Mouse (Mus musculus): ENCODE data around the gene Fam229a. TPM values are rescaled to one million over a fixed set of nuclear protein-coding genes. Genes with fewer than 3 reads are reported as not detected.

Fam229a gene
- polyA plus RNA-seq, 1 experiment from 2014 or later = not detected

- Histone ChIP-seq H3K27me3 (ENCODE audit: control insufficient read depth, insufficient read depth, low read length) (no peaks in the 10 kb centered on the region), H3K9me3 (ENCODE audit: control insufficient read depth, low read length) (no peaks in the 10 kb centered on the region), H3K4me2 (ENCODE audit: low read depth, low read length, severe bottlenecking) (no peak overlapping the region), H3K4me1 (replicated peaks; ENCODE audit: control insufficient read depth, insufficient read depth, low read length) (no peaks in the 10 kb centered on the region), H3K4me3 (ENCODE audit: low read depth, low read length) (no peak overlapping the region), H3K36me3 (ENCODE audit: control insufficient read depth, insufficient read depth, low read length) (no peaks in the 10 kb centered on the region), H3K9ac (ENCODE audit: low read length) (no peak overlapping the region), H3K27ac (ENCODE audit: low read depth, low read length) (no peak overlapping the region)
- WGBS = 84% methylated on average over 9 of the region's 9 CpGs
- ATAC-seq (replicated peaks; ENCODE audit: low FRiP score) (no peak), DNase-seq (ENCODE audit: low spot score) (no peak)
Observed at GRCm38 (mm10) chr4:129502327-129502888, 11.4 kb downstream of the Fam229a start.

DNA sequence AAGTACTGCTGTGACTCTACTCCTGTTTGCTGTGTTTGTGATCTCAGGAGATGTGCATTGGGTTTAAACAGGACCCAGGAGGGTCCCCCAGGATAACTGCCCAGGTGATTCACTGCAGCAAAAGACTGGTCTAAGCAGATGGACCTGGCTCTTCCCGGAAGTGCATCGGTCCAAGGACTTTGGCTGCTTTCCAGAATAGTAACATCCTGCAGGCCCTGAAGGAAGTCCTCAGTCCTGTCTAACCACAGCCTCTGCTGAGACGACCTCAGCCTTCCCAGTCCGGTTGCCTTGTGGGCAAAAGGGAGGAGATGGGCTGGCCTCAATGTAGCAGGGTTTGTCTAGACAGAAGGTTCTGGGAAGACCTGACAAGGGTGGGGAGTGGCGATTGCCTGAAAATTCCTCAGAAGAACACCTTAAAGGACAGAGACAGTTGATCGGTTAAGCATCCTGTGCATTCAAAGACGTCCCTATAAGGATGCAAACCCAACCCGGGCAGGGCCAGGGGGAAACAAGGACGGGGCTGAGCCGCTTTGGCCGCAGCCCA lies 12.0 kb downstream of the Fam229a start:
- Histone ChIP-seq H3K4me1 (replicated peaks; ENCODE audit: control insufficient read depth, insufficient read depth, low read length) (no peaks in the 10 kb centered on the region), H3K27ac (ENCODE audit: low read depth, low read length) (no peak overlapping the region), H3K36me3 (ENCODE audit: control insufficient read depth, insufficient read depth, low read length) (no peaks in the 10 kb centered on the region), H3K9ac (ENCODE audit: low read length) (no peak overlapping the region), H3K4me3 (ENCODE audit: low read depth, low read length) (no peak overlapping the region), H3K4me2 (ENCODE audit: low read depth, low read length, severe bottlenecking) (no peak overlapping the region), H3K9me3 (ENCODE audit: control insufficient read depth, low read length) (no peaks in the 10 kb centered on the region), H3K27me3 (ENCODE audit: control insufficient read depth, insufficient read depth, low read length) (no peaks in the 10 kb centered on the region)
- no peak for DNase-seq (ENCODE audit: low spot score)
- WGBS = 81% methylated on average over 11 of the region's 11 CpGs
- ATAC-seq (replicated peaks; ENCODE audit: low FRiP score) = no peak

GRCm38 (mm10) chr4:129505511-129505910 lies 14.5 kb downstream of the Fam229a start:
- Histone ChIP-seq H3K4me2 (ENCODE audit: low read depth, low read length, severe bottlenecking) (no peak overlapping the region), H3K4me1 (replicated peaks; ENCODE audit: control insufficient read depth, insufficient read depth, low read length) (no peaks in the 10 kb centered on the region), H3K9me3 (ENCODE audit: control insufficient read depth, low read length) (no peaks in the 10 kb centered on the region), H3K27ac (ENCODE audit: low read depth, low read length) (no peak overlapping the region), H3K36me3 (ENCODE audit: control insufficient read depth, insufficient read depth, low read length) (no peaks in the 10 kb centered on the region), H3K4me3 (ENCODE audit: low read depth, low read length) (no peak overlapping the region), H3K27me3 (ENCODE audit: control insufficient read depth, insufficient read depth, low read length) (no peaks in the 10 kb centered on the region), H3K9ac (ENCODE audit: low read length) (no peak overlapping the region)
- no peak for ATAC-seq (replicated peaks; ENCODE audit: low FRiP score)
- 76% methylated on average over 3 of the region's 3 CpGs for WGBS
- DNase-seq (ENCODE audit: low spot score) = no peak

DNA sequence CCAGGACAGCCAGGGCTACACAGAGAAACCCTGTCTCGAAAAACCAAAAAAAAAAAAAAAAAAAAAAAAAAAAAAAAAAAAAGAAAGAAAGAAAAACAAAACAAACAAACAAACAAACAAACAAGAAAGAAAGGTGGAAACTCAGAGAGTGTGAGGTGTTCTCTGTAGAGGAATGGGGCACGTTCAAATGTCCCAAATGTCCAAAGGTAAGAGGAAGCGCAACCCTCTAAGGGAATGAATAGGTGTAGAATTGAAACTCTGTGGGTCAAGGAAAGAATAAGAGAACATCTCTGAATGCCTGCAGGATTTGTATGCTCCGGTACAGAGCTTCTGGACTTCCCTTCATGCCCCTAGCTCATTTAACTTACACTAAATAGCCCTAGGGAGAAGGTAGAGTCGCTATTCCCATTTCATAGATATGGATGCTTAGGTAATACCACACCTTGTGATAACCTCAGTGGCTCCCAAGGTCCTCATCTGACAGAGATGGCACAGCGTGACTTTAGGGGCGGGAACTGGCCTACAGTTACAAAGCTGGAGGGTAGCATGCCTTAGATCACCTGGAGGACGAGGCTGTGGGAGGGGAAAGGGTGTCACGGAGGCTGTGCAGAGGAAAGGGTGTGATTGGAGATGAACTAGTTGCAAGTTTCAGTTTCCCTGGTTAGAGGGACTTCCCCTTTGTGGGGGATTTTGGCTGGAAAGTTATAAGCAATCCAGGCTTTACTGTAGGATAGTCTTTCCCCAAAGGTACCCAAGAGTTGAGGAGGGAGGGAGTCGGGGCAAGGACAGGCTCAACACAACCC lies 16.6 kb downstream of the Fam229a start:
- Histone ChIP-seq H3K9ac (ENCODE audit: low read length) (no peak overlapping the region), H3K9me3 (ENCODE audit: control insufficient read depth, low read length) (no peaks in the 10 kb centered on the region), H3K36me3 (ENCODE audit: control insufficient read depth, insufficient read depth, low read length) (no peaks in the 10 kb centered on the region), H3K4me1 (replicated peaks; ENCODE audit: control insufficient read depth, insufficient read depth, low read length) (peaks cover 11% of the 10 kb centered on the region), H3K4me2 (ENCODE audit: low read depth, low read length, severe bottlenecking) (no peak overlapping the region), H3K27me3 (ENCODE audit: control insufficient read depth, insufficient read depth, low read length) (no peaks in the 10 kb centered on the region; the same call in 1 of the 2 replicates), H3K27ac (ENCODE audit: low read depth, low read length) (no peak overlapping the region), H3K4me3 (ENCODE audit: low read depth, low read length) (no peak overlapping the region)
- DNase-seq (ENCODE audit: low spot score) = no peak
- WGBS = 69% methylated on average over 9 of the region's 10 CpGs
- ATAC-seq (replicated peaks; ENCODE audit: low FRiP score) = no peak

GRCm38 (mm10) chr4:129508237-129508515 lies 17.2 kb downstream of the Fam229a start:
- Histone ChIP-seq H3K27me3 (ENCODE audit: control insufficient read depth, insufficient read depth, low read length) (no peaks in the 10 kb centered on the region; the same call in 1 of the 2 replicates), H3K27ac (ENCODE audit: low read depth, low read length) (no peak overlapping the region), H3K4me2 (ENCODE audit: low read depth, low read length, severe bottlenecking) (no peak overlapping the region), H3K36me3 (ENCODE audit: control insufficient read depth, insufficient read depth, low read length) (no peaks in the 10 kb centered on the region), H3K9me3 (ENCODE audit: control insufficient read depth, low read length) (no peaks in the 10 kb centered on the region), H3K4me3 (ENCODE audit: low read depth, low read length) (no peak overlapping the region), H3K9ac (ENCODE audit: low read length) (no peak overlapping the region), H3K4me1 (replicated peaks; ENCODE audit: control insufficient read depth, insufficient read depth, low read length) (peaks cover 14% of the 10 kb centered on the region)
- DNase-seq (ENCODE audit: low spot score) = no peak
- 81% methylated on average over 3 of the region's 3 CpGs for WGBS
- no peak for ATAC-seq (replicated peaks; ENCODE audit: low FRiP score)

GRCm38 (mm10) chr4:129508834-129509600 lies 18.0 kb downstream of the Fam229a start:
- no peaks in the 10 kb centered on the region for H3K9me3 ChIP-seq (ENCODE audit: control insufficient read depth, low read length)
- ATAC-seq (replicated peaks; ENCODE audit: low FRiP score) (no peak), DNase-seq (ENCODE audit: low spot score) (no peak)
- H3K27me3 ChIP-seq (ENCODE audit: control insufficient read depth, insufficient read depth, low read length) = no peaks in the 10 kb centered on the region; the same call in 1 of the 2 replicates
- no peak overlapping the region for H3K4me2 ChIP-seq (ENCODE audit: low read depth, low read length, severe bottlenecking)
- WGBS = 73% methylated on average over 15 of the region's 15 CpGs
- H3K4me1 ChIP-seq (replicated peaks; ENCODE audit: control insufficient read depth, insufficient read depth, low read length) = peaks cover 15% of the 10 kb centered on the region
- H3K9ac ChIP-seq (ENCODE audit: low read length) = no peak overlapping the region
- H3K27ac ChIP-seq (ENCODE audit: low read depth, low read length) = no peak overlapping the region
- no peaks in the 10 kb centered on the region for H3K36me3 ChIP-seq (ENCODE audit: control insufficient read depth, insufficient read depth, low read length)
- H3K4me3 ChIP-seq (ENCODE audit: low read depth, low read length) = no peak overlapping the region

DNA sequence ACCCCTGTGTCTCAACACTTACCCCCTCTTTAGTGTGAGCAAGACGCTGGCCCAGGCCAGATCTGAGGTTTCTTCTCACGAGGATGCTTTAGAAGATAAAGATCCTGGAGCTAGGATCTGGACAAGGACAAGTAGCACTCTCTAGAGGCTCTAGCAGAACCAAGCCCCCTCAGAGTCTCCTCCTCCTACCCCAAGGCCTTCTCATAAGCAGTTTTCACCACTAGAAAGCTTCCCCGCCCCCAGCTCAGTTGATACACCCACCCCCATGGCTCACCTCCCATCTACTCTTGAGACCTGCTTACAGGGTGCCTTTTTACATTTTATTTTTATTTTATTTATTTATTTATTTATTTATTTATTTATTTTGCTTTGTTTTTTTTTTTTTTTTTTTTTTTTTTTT lies 18.7 kb downstream of the Fam229a start:
- Histone ChIP-seq H3K27ac (ENCODE audit: low read depth, low read length) (no peak overlapping the region), H3K4me2 (ENCODE audit: low read depth, low read length, severe bottlenecking) (no peak overlapping the region), H3K4me3 (ENCODE audit: low read depth, low read length) (no peak overlapping the region), H3K9me3 (ENCODE audit: control insufficient read depth, low read length) (no peaks in the 10 kb centered on the region), H3K27me3 (ENCODE audit: control insufficient read depth, insufficient read depth, low read length) (no peaks in the 10 kb centered on the region; the same call in 1 of the 2 replicates), H3K9ac (ENCODE audit: low read length) (no peak overlapping the region), H3K36me3 (ENCODE audit: control insufficient read depth, insufficient read depth, low read length) (no peaks in the 10 kb centered on the region), H3K4me1 (replicated peaks; ENCODE audit: control insufficient read depth, insufficient read depth, low read length) (peaks cover 15% of the 10 kb centered on the region)
- DNase-seq (ENCODE audit: low spot score) (no peak), ATAC-seq (replicated peaks; ENCODE audit: low FRiP score) (no peak)
- WGBS = 71% methylated on average over 3 of the region's 3 CpGs

DNA sequence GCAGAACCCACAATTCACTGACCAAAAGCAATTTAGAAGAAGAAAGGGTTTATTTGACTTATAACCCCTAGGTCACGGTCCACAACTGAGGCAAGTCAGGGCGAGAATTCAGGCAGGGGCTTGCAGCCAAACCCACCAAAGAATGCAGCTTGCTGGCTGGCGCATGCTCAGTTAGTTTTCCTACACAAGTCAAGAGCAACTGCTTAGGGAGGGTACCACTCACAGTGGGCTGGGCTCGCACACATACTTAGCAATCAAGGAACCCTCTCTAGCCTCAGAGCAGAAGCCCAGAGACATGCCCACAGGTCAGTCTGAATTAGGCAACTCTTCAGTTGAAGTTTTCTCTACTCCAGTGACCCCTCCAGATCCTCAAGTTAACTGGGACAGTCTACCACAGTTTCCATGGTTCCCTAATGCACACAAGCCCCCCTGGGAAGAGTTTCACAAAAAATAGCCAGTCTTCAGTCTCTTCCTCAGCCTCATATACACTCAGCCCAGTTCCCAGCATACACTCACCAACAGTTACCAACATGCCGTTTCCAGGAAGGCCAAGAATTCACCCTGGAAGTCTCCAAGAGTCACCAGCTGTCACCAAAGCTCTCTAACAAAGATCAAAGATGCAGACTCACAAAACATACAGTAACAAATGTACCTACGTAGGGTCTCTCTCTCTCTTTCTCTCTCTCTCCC lies 19.9 kb downstream of the Fam229a start:
- H3K4me1 ChIP-seq (replicated peaks; ENCODE audit: control insufficient read depth, insufficient read depth, low read length) = peaks cover 19% of the 10 kb centered on the region
- WGBS = 41% methylated on average over 6 of the region's 6 CpGs
- H3K4me2 ChIP-seq (ENCODE audit: low read depth, low read length, severe bottlenecking) = 0 out of 2 replicates have a peak overlapping the region, but pooled peaks have one; percentile 8
- no peaks in the 10 kb centered on the region; the same call in 1 of the 2 replicates for H3K27me3 ChIP-seq (ENCODE audit: control insufficient read depth, insufficient read depth, low read length)
- H3K9ac ChIP-seq (ENCODE audit: low read length) = no peak overlapping the region
- no peak for ATAC-seq (replicated peaks; ENCODE audit: low FRiP score)
- no peak for DNase-seq (ENCODE audit: low spot score)
- 0 out of 2 replicates have a peak, but pooled peaks cover 3% of the 10 kb centered on the region for H3K36me3 ChIP-seq (ENCODE audit: control insufficient read depth, insufficient read depth, low read length)
- H3K9me3 ChIP-seq (ENCODE audit: control insufficient read depth, low read length) = no peaks in the 10 kb centered on the region
- no peak overlapping the region for H3K4me3 ChIP-seq (ENCODE audit: low read depth, low read length)
- no peak overlapping the region; the same call in 1 of the 2 replicates for H3K27ac ChIP-seq (ENCODE audit: low read depth, low read length)
